Mouse (Mus musculus): Measurements from ENCODE around the gene Pds5b. TPM values are rescaled to one million over a fixed set of nuclear protein-coding genes. Genes with fewer than 3 reads are reported as not detected.
A peak's percentile ranks its signal among the peaks of the same experiment; 100 is the strongest.
"Not testable (repeated sequence)": the region's sequence is repeated elsewhere in the genome, so short reads cannot be mapped to it uniquely, and the experiment has no call there.

The Pds5b gene
- 44.0 and 44.9 TPM in 2 replicates for polyA plus RNA-seq (2016; fragmentation: Nextera tagmentation; extraction: Ambion mirVana)

- H3K9me3 ChIP-seq: no peaks in the 10 kb centered on the region
- ATAC-seq (ENCODE audit: low FRiP score, low read depth): peak; percentile 97
- peak within 1 kb of the TSS; percentile 98 for H3K27ac ChIP-seq (replicated peaks)
- H3K4me1 ChIP-seq: peaks cover 15% of the 10 kb centered on the region
- H3K27me3 ChIP-seq: no peaks in the 10 kb centered on the region
- 18% methylated on average over 38 of the region's 49 CpGs for WGBS
- no peaks in the 10 kb centered on the region for H3K36me3 ChIP-seq
- H3K4me2 ChIP-seq (replicated peaks): peak within 1 kb of the TSS; percentile 61
- peak within 1 kb of the TSS; percentile 95 for H3K9ac ChIP-seq (replicated peaks)
- peak within 1 kb of the TSS; percentile 96 for H3K4me3 ChIP-seq
Observed at GRCm38 (mm10) chr5:150673153-150673835, at the start of gene Pds5b. Gene Pds5b, plus strand, starts transcription at chr5:150673739.

DNA sequence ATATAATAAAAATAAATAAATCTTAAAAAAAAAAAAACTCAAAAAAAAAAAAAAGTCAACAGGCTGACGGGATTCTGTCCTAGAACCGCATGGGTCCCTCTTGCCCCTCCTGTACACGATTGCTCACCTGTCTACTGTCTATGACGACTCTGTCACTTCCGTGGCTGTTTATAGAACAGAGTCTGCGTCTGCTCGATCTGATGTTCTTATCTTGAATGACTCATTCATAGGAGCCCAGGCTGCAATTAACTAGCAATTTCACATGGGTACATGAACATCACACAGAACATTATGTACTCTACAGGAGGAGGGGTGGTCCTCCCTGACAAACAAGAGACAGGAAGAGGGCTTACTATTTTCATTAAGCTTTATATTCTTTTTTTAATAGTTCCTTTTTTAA is 48.0 kb upstream of the Pds5b start:
- ATAC-seq (ENCODE audit: low FRiP score, low read depth): no peak
- no peak overlapping the region for H3K4me2 ChIP-seq (replicated peaks)

GRCm38 (mm10) chr5:150629272-150629671 is 44.3 kb upstream of the Pds5b start:
- no peak overlapping the region for H3K27ac ChIP-seq (replicated peaks)
- WGBS: 94% methylated on average over 1 of the region's 1 CpGs
- H3K9me3 ChIP-seq: no peaks in the 10 kb centered on the region

More for the DNA sequence above, 48.0 kb upstream of the Pds5b start:
- no peaks in the 10 kb centered on the region for H3K27me3 ChIP-seq
- no peaks in the 10 kb centered on the region for H3K36me3 ChIP-seq
- no peak overlapping the region for H3K27ac ChIP-seq (replicated peaks)
- no peaks in the 10 kb centered on the region for H3K9me3 ChIP-seq
- no peaks in the 10 kb centered on the region for H3K4me1 ChIP-seq
- H3K4me3 ChIP-seq: no peak overlapping the region
- WGBS: 94% methylated on average over 7 of the region's 7 CpGs
- no peak overlapping the region for H3K9ac ChIP-seq (replicated peaks)

DNA sequence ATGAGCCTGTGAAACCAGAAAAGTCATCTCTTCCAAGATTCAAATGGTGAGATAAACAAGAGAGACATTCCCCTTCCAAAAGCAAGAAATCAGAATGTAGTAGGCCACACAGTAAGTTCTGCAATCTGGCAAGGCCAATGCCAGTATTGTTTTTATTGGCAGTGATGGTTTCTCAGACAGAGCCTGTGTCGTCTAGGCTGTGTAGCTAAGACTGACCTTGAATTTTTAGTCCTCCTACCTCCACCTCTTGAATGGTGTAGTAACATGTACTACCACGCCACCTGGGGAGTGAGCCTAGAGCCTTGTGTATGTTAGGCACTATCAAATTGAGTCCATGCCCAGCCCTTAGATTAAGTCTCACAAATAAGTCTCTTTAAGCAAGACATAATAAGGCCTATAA is 43.8 kb upstream of the Pds5b start:
- WGBS: 89% methylated on average over 2 of the region's 2 CpGs
- Histone ChIP-seq H3K27me3 (no peaks in the 10 kb centered on the region), H3K9ac (replicated peaks) (no peak overlapping the region), H3K4me1 (no peaks in the 10 kb centered on the region), H3K4me2 (replicated peaks) (no peak overlapping the region), H3K9me3 (no peaks in the 10 kb centered on the region), H3K36me3 (no peaks in the 10 kb centered on the region), H3K27ac (replicated peaks) (no peak overlapping the region), H3K4me3 (no peak overlapping the region)
- ATAC-seq (ENCODE audit: low FRiP score, low read depth): no peak

More at GRCm38 (mm10) chr5:150629272-150629671, 44.3 kb upstream of the Pds5b start:
- no peak for ATAC-seq (ENCODE audit: low FRiP score, low read depth)
- Histone ChIP-seq H3K9ac (replicated peaks) (no peak overlapping the region), H3K4me1 (no peaks in the 10 kb centered on the region), H3K36me3 (no peaks in the 10 kb centered on the region), H3K4me2 (replicated peaks) (no peak overlapping the region), H3K4me3 (no peak overlapping the region), H3K27me3 (no peaks in the 10 kb centered on the region)

DNA sequence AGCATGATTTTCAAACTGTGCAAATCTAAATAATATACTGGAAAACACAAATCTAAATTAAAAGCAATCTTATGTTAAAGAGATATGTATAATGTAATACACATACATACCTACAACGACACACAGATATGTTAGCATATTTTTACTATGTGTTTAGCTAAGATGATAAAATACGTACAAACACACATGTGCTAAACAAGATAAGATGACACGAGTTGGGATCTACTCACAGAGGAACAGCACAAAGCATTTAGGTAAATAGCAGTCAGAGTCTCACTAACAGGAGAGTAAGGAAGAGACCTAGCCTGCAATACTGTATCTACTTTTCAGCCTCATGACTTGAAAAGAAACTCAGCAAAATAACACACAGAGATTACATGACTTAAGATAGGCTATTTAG is 32.1 kb upstream of the Pds5b start:
- Histone ChIP-seq H3K9me3 (no peaks in the 10 kb centered on the region), H3K4me3 (no peak overlapping the region), H3K9ac (replicated peaks) (no peak overlapping the region), H3K27me3 (no peaks in the 10 kb centered on the region), H3K4me1 (no peaks in the 10 kb centered on the region), H3K36me3 (peaks cover 24% of the 10 kb centered on the region), H3K4me2 (replicated peaks) (no peak overlapping the region), H3K27ac (replicated peaks) (no peak overlapping the region)
- no peak for ATAC-seq (ENCODE audit: low FRiP score, low read depth)
- 95% methylated on average over 3 of the region's 3 CpGs for WGBS

GRCm38 (mm10) chr5:150643390-150643789 is 30.1 kb upstream of the Pds5b start:
- not testable (repeated sequence) for H3K4me3 ChIP-seq; H3K27ac ChIP-seq (replicated peaks); H3K27me3 ChIP-seq; H3K4me2 ChIP-seq (replicated peaks); H3K4me1 ChIP-seq; H3K9ac ChIP-seq (replicated peaks); ATAC-seq (ENCODE audit: low FRiP score, low read depth); H3K9me3 ChIP-seq
- 93% methylated on average over 4 of the region's 4 CpGs for WGBS
- peaks cover 26% of the 10 kb centered on the region for H3K36me3 ChIP-seq

DNA sequence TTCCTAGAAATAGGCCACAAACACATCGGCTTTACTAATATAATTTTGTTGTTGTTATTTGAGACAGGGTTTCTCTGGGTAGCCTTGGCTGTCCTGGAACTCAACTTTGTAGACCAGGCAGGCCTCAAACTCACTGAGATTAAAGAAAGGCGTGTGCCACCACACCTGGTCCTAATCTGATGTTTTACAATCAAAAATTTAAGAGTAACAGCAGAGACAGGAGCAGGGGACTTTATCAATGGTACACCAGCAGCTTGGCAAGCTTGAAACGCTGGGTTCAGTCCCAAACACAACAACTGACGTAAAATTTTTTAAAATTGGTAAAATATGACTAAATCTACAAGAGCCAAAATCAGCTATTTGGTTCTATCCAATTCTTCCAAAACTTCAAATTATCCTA is 28.6 kb upstream of the Pds5b start:
- H3K4me3 ChIP-seq: no peak overlapping the region
- no peak for ATAC-seq (ENCODE audit: low FRiP score, low read depth)
- no peak overlapping the region for H3K9ac ChIP-seq (replicated peaks)
- no peaks in the 10 kb centered on the region for H3K9me3 ChIP-seq
- no peak overlapping the region for H3K4me2 ChIP-seq (replicated peaks)
- H3K36me3 ChIP-seq: peaks cover 40% of the 10 kb centered on the region
- no peaks in the 10 kb centered on the region for H3K27me3 ChIP-seq
- WGBS: 97% methylated on average over 4 of the region's 4 CpGs
- H3K4me1 ChIP-seq: no peaks in the 10 kb centered on the region
- H3K27ac ChIP-seq (replicated peaks): no peak overlapping the region

DNA sequence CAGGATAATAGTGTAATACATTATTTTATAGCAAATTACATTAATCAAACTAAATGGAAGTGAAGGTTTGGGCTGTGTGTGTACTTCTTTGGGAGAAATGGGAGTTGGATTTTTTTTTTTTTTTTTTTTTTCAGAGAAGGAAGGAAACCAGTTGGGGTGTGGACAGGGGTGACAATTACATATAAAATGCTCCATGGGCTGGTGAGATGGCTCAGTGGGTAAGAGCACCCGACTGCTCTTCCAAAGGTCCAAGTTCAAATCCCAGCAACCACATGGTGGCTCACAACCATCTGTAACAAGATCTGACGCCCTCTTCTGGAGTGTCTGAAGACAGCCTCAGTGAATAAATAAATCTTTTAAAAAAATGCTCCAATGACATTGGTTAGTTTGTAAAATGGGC is 21.0 kb upstream of the Pds5b start:
- H3K4me2 ChIP-seq (replicated peaks): no peak overlapping the region
- no peak overlapping the region for H3K4me3 ChIP-seq
- peaks cover 20% of the 10 kb centered on the region for H3K36me3 ChIP-seq
- H3K27me3 ChIP-seq: no peaks in the 10 kb centered on the region
- no peak overlapping the region for H3K27ac ChIP-seq (replicated peaks)
- peaks cover 4% of the 10 kb centered on the region for H3K4me1 ChIP-seq
- H3K9ac ChIP-seq (replicated peaks): no peak overlapping the region
- no peak for ATAC-seq (ENCODE audit: low FRiP score, low read depth)
- WGBS: 81% methylated on average over 2 of the region's 2 CpGs
- H3K9me3 ChIP-seq: no peaks in the 10 kb centered on the region

GRCm38 (mm10) chr5:150654548-150654947 is 19.0 kb upstream of the Pds5b start:
- ATAC-seq (ENCODE audit: low FRiP score, low read depth): no peak
- H3K4me3 ChIP-seq: no peak overlapping the region
- no peaks in the 10 kb centered on the region for H3K9me3 ChIP-seq
- no peak overlapping the region for H3K4me2 ChIP-seq (replicated peaks)
- no peak overlapping the region for H3K27ac ChIP-seq (replicated peaks)
- peaks cover 7% of the 10 kb centered on the region; the same call in 1 of the 2 replicates for H3K36me3 ChIP-seq
- no peak overlapping the region for H3K9ac ChIP-seq (replicated peaks)
- H3K27me3 ChIP-seq: no peaks in the 10 kb centered on the region
- peaks cover 14% of the 10 kb centered on the region for H3K4me1 ChIP-seq

DNA sequence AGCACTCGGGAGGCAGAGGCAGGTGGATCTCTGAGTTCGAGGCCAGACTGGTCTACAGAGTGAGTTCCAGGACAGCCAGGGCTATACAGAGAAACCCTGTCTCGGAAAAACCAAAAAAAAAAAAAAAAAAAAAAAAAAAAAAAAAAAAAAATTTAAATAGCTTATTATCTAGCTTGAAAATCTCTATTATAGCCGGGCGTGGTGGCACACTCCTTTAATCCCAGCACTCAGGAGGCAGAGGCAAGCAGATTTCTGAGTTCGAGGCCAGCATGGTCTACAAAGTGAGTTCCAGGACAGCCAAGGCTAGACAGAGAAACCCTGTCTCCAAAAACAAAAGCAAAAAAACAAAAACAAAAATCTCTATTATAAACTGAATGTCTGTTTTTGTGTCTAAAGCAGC is 14.1 kb upstream of the Pds5b start:
- not testable (repeated sequence) for H3K4me2 ChIP-seq (replicated peaks); H3K27ac ChIP-seq (replicated peaks); ATAC-seq (ENCODE audit: low FRiP score, low read depth); H3K9ac ChIP-seq (replicated peaks); H3K27me3 ChIP-seq; H3K9me3 ChIP-seq; H3K4me3 ChIP-seq
- 91% methylated on average over 6 of the region's 6 CpGs for WGBS
- Histone ChIP-seq H3K4me1 (peaks cover 29% of the 10 kb centered on the region), H3K36me3 (peaks cover 22% of the 10 kb centered on the region)

DNA sequence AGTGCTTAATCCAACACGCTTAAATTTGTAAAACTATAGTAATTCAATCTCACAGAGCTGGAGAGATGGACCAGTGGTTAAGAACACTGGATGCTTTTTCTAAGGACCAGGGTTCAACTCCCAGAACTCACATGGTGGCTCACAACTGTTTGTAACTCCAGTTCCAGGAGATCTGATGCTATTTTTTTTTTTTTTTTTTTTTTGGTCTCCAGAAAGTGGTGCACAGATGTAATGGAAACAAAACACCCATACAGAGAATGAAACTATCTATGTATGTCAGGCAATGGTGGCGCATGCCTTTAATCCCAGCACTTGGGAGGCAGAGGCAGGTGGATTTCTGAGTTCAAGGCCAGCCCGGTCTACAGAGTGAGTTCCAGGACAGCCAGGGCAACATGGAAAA is 13.2 kb upstream of the Pds5b start:
- H3K36me3 ChIP-seq: peaks cover 22% of the 10 kb centered on the region
- H3K4me2 ChIP-seq (replicated peaks); ATAC-seq (ENCODE audit: low FRiP score, low read depth); H3K4me3 ChIP-seq; H3K27me3 ChIP-seq; H3K9ac ChIP-seq (replicated peaks); H3K9me3 ChIP-seq; H3K27ac ChIP-seq (replicated peaks): not testable (repeated sequence)
- WGBS: 95% methylated on average over 3 of the region's 3 CpGs
- peaks cover 29% of the 10 kb centered on the region for H3K4me1 ChIP-seq

- H3K4me1 ChIP-seq: peaks cover 16% of the 10 kb centered on the region; the same call in 1 of the 2 replicates
- not testable (repeated sequence) for H3K27ac ChIP-seq (replicated peaks); H3K9ac ChIP-seq (replicated peaks); H3K27me3 ChIP-seq; H3K9me3 ChIP-seq; ATAC-seq (ENCODE audit: low FRiP score, low read depth)
- WGBS: 96% methylated on average over 7 of the region's 7 CpGs
- H3K36me3 ChIP-seq: peaks cover 17% of the 10 kb centered on the region
- H3K4me3 ChIP-seq: 0 out of 2 replicates have a peak overlapping the region, but pooled peaks have one; percentile 2
- H3K4me2 ChIP-seq (replicated peaks): 0 out of 2 replicates have a peak overlapping the region, but pooled peaks have one; percentile 7
Observed at GRCm38 (mm10) chr5:150663926-150664325, 9.6 kb upstream of the Pds5b start.

GRCm38 (mm10) chr5:150664794-150665131 is 8.8 kb upstream of the Pds5b start:
- WGBS: 2% methylated on average over 10 of the region's 10 CpGs
- peak overlapping the region; percentile 79 for H3K9ac ChIP-seq (replicated peaks)
- no peaks in the 10 kb centered on the region for H3K9me3 ChIP-seq
- peaks cover 16% of the 10 kb centered on the region; the same call in 1 of the 2 replicates for H3K4me1 ChIP-seq
- peak overlapping the region; percentile 89 for H3K27ac ChIP-seq (replicated peaks)
- H3K36me3 ChIP-seq: peaks cover 17% of the 10 kb centered on the region
- peak overlapping the region; percentile 81 for H3K4me2 ChIP-seq (replicated peaks)
- peak overlapping the region; percentile 65 for H3K4me3 ChIP-seq
- ATAC-seq (ENCODE audit: low FRiP score, low read depth): no peak
- no peaks in the 10 kb centered on the region for H3K27me3 ChIP-seq
